Mouse (Mus musculus) cerebellum, adult 9-10 months (tissue): ENCODE measurements at regions not wholly inside any gene's neighbourhood (a gene's known extent, or its start where the extent isn't known, plus 50 kb on each side); places are given as distances from the start of the nearest gene placed in this dataset.
"Not testable (repeated sequence)": the region's sequence is repeated elsewhere in the genome, so short reads cannot be mapped to it uniquely, and the experiment has no call there.

ENCODE experiments used
- DNase-seq: peaks from one replicate; pipeline ENCODE4 v3.0.0; 2022

GRCm38 (mm10) chr5:10550115-10550514, 303.8 kb upstream of the Gm5152 start:
- DNase-seq, result not testable (repeated sequence)

DNA sequence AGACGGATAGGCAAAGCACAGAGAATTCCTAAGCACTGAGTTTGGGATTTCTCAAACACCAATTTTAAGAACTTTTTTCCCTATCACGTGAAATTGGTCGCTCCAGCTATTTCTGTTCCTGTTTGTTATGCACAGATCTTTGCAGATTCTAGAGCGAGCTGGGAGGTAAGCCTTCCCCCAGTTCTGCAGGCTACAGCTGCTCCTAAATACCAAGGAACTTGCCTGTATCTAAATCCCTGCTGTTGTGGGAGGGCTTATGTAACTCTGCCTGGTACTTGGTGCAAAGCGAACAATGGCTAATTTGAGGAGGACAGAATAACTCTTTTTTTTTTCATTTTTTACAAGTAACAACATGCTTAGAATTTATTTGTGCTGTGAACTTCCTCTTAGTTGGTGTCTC, 316.0 kb upstream of the Gm5152 start:
- no peak for DNase-seq

- DNase-seq, result no peak
Observed at GRCm38 (mm10) chr5:10592392-10592791, 346.1 kb upstream of the Gm5152 start.

DNA sequence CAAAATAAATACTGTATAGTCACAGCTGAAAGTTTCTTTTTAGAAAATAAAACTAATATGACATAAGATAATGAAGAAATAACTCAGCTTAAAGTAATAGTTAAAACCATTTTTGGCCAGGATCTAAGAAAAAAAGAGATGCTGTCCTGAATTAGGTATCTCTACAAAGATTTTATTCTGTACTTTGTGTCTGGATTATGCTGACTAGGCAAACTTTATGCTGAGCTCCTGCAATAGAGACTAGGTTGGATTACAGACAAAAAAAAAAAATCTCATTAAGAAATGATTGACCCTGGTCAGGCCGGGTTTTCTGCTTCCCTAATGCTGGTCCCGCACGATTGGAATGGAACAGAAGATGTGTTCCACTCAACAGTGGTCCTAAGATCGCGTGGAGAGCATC, 346.8 kb upstream of the Gm8871 start:
- DNase-seq, result no peak

GRCm38 (mm10) chr5:10633176-10633575, 314.4 kb upstream of the Gm8871 start:
- peak; percentile 19 for DNase-seq

GRCm38 (mm10) chr5:10648075-10648474, 299.5 kb upstream of the Gm8871 start:
- DNase-seq, result no peak

DNA sequence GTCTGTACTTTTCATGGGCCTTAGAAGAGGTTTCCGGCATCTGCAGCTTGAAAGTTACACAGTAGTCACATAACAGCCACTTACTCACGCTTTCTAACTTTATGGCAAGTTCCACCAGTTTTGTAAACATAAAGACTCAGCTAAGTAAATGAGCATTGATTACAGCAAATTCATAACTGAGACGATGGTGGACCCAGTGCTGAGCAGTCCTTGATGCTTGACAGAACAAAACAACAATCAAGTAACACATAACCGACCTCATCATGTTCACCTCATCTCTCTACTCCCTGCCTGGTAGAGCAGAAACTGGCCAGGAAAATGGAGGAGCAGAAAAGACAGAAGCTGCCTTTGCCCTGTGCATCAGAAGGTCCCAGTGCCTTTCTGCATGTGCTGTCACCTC, 284.3 kb upstream of the Gm8871 start:
- no peak for DNase-seq

- no peak for DNase-seq
Observed at GRCm38 (mm10) chr5:10674199-10674598, 273.4 kb upstream of the Gm8871 start.

DNA sequence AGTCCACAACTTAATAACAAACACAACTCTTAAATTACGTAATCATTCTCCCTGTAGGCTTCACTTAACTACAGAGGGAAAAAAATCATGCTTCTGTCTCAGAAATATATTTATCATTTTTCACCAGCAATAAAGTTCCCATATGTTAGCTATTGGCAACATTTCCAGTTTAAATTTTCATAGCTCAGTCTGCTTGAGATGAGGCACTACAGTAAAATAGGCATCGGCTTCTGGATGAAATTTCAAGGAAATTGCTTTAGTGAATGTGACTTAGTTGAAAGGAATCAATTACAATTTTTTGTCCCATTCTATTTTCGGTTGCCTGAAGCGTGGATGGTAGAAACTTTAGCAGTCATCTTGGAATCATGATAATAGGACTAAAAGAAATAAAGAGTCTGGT, 262.1 kb upstream of the Gm8871 start:
- no peak for DNase-seq

DNA sequence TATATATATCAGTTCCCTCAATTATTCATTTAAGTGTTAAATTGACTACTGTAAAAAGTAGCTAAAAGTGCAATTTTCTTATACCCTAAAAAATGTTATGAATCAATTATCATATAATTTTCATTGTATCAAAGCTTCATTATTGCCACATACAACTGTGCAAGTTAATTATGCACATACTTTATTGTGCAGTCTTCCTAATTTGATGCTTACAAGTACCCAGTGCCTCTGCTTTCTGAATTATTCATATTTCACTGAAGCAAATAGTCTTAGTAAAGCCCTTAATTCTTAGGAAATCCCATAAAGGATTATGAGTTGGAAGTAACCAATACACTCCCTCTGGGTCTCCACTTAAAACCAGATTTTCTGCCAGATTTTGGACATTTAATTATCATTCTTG, 220.5 kb upstream of the Gm8871 start:
- DNase-seq, result no peak

DNA sequence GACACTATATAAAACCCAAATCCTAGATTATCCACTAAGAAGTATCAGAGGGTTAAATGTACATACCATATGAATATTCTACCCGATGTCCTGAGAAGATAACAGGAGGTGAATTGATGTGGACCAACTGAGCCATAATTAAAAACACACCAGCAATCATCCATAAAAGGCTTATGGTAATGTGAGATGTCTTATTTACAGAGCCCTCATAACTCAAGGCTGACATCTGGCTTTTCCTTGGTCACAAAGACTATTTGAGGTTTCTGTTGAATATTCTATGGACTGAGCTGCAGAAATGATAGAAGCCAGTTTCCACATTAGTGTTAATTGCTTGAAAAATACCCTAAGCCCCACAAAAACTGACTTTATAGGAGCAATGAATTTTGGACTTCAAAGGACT, 198.1 kb upstream of the Gm8871 start:
- no peak for DNase-seq

- DNase-seq, result no peak
Observed at GRCm38 (mm10) chr5:10767469-10767868, 180.1 kb upstream of the Gm8871 start.
